Mouse (Mus musculus): ENCODE measurements around the gene Ppfia3. TPM values are rescaled to one million over a fixed set of nuclear protein-coding genes. Genes with fewer than 3 reads are reported as not detected.

Gene Ppfia3
- polyA plus RNA-seq, 1 experiment: 7.2 TPM

GRCm38 (mm10) chr7:45328841-45329475 is 37.9 kb downstream of the Ppfia3 start:
- Histone ChIP-seq H3K4me1 (ENCODE audit: control insufficient read depth, insufficient read depth, low read length) (peaks cover 4% of the 10 kb centered on the region), H3K4me3 (ENCODE audit: low read depth, low read length) (no peak overlapping the region), H3K9me3 (replicated peaks; ENCODE audit: control insufficient read depth, insufficient read depth, low read length, poor library complexity, severe bottlenecking) (peaks cover 4% of the 10 kb centered on the region), H3K27me3 (ENCODE audit: control insufficient read depth, insufficient read depth, low read length, poor library complexity, severe bottlenecking) (no peaks in the 10 kb centered on the region), H3K9ac (ENCODE audit: low read depth, poor library complexity, severe bottlenecking) (no peak overlapping the region), H3K36me3 (ENCODE audit: control insufficient read depth, insufficient read depth, low read length, poor library complexity, severe bottlenecking) (no peaks in the 10 kb centered on the region), H3K27ac (ENCODE audit: insufficient read depth, low read length) (no peak overlapping the region)
- TF ChIP-seq POLR2A (IDR thresholded peaks at IDR 0.05; ENCODE audit: insufficient read depth, low read length) (no peak), CTCF (IDR thresholded peaks at IDR 0.05; ENCODE audit: low read depth, low read length) (no peak), EP300 (IDR thresholded peaks at IDR 0.05; ENCODE audit: insufficient read depth, low read depth, low read length) (no peak)

DNA sequence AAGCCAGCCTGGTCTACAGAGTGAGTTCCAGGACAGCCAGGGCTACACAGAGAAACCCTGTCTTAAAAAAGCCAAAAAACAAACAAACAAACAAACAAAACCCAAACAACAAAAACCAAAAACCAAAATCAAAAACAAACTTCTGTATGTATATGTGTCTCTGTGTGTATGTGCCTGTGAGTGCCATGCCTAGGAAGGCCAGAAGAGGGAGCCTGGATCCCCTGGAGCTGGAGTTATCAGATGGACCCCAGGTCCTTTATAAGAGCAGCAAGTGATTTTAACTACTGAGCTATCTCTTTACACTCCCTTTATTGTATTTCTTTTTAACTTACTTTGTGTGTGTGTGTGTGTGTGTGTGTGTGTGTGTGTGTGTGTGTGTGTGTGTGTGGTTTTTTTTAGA is 41.0 kb downstream of the Ppfia3 start:
- H3K9ac ChIP-seq (ENCODE audit: low read depth, poor library complexity, severe bottlenecking): no peak overlapping the region
- TF ChIP-seq CTCF (IDR thresholded peaks at IDR 0.05; ENCODE audit: low read depth, low read length): peak; percentile 32
- no peak for TF ChIP-seq EP300 (IDR thresholded peaks at IDR 0.05; ENCODE audit: insufficient read depth, low read depth, low read length)
- TF ChIP-seq POLR2A (IDR thresholded peaks at IDR 0.05; ENCODE audit: insufficient read depth, low read length): no peak
- no peak overlapping the region for H3K4me3 ChIP-seq (ENCODE audit: low read depth, low read length)
- H3K4me1 ChIP-seq (ENCODE audit: control insufficient read depth, insufficient read depth, low read length): peaks cover 4% of the 10 kb centered on the region
- peaks cover 4% of the 10 kb centered on the region for H3K9me3 ChIP-seq (replicated peaks; ENCODE audit: control insufficient read depth, insufficient read depth, low read length, poor library complexity, severe bottlenecking)
- H3K36me3 ChIP-seq (ENCODE audit: control insufficient read depth, insufficient read depth, low read length, poor library complexity, severe bottlenecking): no peaks in the 10 kb centered on the region
- H3K27ac ChIP-seq (ENCODE audit: insufficient read depth, low read length): no peak overlapping the region
- H3K27me3 ChIP-seq (ENCODE audit: control insufficient read depth, insufficient read depth, low read length, poor library complexity, severe bottlenecking): no peaks in the 10 kb centered on the region

DNA sequence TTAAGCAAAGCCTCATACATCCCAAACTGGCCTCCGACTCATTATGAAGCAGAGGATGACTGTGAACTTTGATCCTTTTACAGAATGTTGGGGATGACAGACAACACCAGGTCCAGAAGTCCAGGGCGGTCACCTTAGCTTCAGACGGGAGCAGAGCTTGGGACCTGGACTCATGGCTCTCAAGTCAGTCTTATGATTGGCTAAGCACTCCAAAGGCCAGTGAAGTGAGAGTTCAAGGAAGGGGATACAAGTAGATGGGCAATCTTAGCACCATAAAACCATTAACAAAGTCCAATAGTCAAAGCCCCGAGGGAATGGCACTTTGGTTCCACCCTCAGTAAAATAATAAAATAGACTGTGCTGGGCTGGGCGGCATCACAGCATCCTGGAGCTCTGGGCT is 43.8 kb downstream of the Ppfia3 start:
- H3K27me3 ChIP-seq (ENCODE audit: control insufficient read depth, insufficient read depth, low read length, poor library complexity, severe bottlenecking): no peaks in the 10 kb centered on the region
- TF ChIP-seq EP300 (IDR thresholded peaks at IDR 0.05; ENCODE audit: insufficient read depth, low read depth, low read length) (no peak), CTCF (IDR thresholded peaks at IDR 0.05; ENCODE audit: low read depth, low read length) (no peak), POLR2A (IDR thresholded peaks at IDR 0.05; ENCODE audit: insufficient read depth, low read length) (no peak)
- H3K4me3 ChIP-seq (ENCODE audit: low read depth, low read length): no peak overlapping the region
- H3K4me1 ChIP-seq (ENCODE audit: control insufficient read depth, insufficient read depth, low read length): peaks cover 4% of the 10 kb centered on the region
- H3K9ac ChIP-seq (ENCODE audit: low read depth, poor library complexity, severe bottlenecking): no peak overlapping the region
- H3K27ac ChIP-seq (ENCODE audit: insufficient read depth, low read length): no peak overlapping the region
- no peaks in the 10 kb centered on the region for H3K36me3 ChIP-seq (ENCODE audit: control insufficient read depth, insufficient read depth, low read length, poor library complexity, severe bottlenecking)
- H3K9me3 ChIP-seq (replicated peaks; ENCODE audit: control insufficient read depth, insufficient read depth, low read length, poor library complexity, severe bottlenecking): peaks cover 4% of the 10 kb centered on the region

- H3K27me3 ChIP-seq (ENCODE audit: control insufficient read depth, insufficient read depth, low read length, poor library complexity, severe bottlenecking): no peaks in the 10 kb centered on the region
- no peaks in the 10 kb centered on the region for H3K36me3 ChIP-seq (ENCODE audit: control insufficient read depth, insufficient read depth, low read length, poor library complexity, severe bottlenecking)
- peaks cover 4% of the 10 kb centered on the region for H3K9me3 ChIP-seq (replicated peaks; ENCODE audit: control insufficient read depth, insufficient read depth, low read length, poor library complexity, severe bottlenecking)
- H3K4me3 ChIP-seq (ENCODE audit: low read depth, low read length): no peak overlapping the region
- TF ChIP-seq EP300 (IDR thresholded peaks at IDR 0.05; ENCODE audit: insufficient read depth, low read depth, low read length): no peak
- no peak for TF ChIP-seq CTCF (IDR thresholded peaks at IDR 0.05; ENCODE audit: low read depth, low read length)
- no peak for TF ChIP-seq POLR2A (IDR thresholded peaks at IDR 0.05; ENCODE audit: insufficient read depth, low read length)
- H3K9ac ChIP-seq (ENCODE audit: low read depth, poor library complexity, severe bottlenecking): no peak overlapping the region
- no peak overlapping the region for H3K27ac ChIP-seq (ENCODE audit: insufficient read depth, low read length)
- peaks cover 4% of the 10 kb centered on the region for H3K4me1 ChIP-seq (ENCODE audit: control insufficient read depth, insufficient read depth, low read length)
These were observed 44.6 kb downstream of the Ppfia3 start for GRCm38 (mm10) chr7:45322245-45322644.

DNA sequence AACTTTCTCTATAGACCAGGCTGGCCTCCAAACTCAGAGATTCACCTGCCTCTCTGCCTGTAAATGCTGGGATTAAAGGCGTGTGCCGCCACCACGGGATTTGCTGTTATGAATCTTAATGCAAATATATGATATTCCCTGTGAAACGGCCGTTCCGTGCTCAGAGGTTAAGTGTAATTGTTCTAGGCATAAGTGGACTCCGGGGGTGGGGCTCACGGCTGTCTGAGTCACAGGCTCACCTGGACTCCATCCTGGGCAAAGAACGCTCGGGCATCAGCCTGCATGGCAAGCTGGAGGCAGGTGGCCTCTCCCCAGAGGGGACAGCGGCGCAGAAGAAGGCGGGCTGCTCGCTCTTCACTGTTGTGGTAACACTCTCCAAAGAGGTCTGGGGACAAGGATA is 50.3 kb downstream of the Ppfia3 start:
- Histone ChIP-seq H3K9ac (ENCODE audit: low read depth, poor library complexity, severe bottlenecking) (no peak overlapping the region), H3K36me3 (ENCODE audit: control insufficient read depth, insufficient read depth, low read length, poor library complexity, severe bottlenecking) (0 out of 2 replicates have a peak, but pooled peaks cover 2% of the 10 kb centered on the region), H3K27me3 (ENCODE audit: control insufficient read depth, insufficient read depth, low read length, poor library complexity, severe bottlenecking) (no peaks in the 10 kb centered on the region), H3K4me1 (ENCODE audit: control insufficient read depth, insufficient read depth, low read length) (peaks cover 1% of the 10 kb centered on the region), H3K27ac (ENCODE audit: insufficient read depth, low read length) (no peak overlapping the region), H3K9me3 (replicated peaks; ENCODE audit: control insufficient read depth, insufficient read depth, low read length, poor library complexity, severe bottlenecking) (no peaks in the 10 kb centered on the region), H3K4me3 (ENCODE audit: low read depth, low read length) (no peak overlapping the region; the same call in 1 of the 2 replicates)
- TF ChIP-seq EP300 (IDR thresholded peaks at IDR 0.05; ENCODE audit: insufficient read depth, low read depth, low read length): no peak
- TF ChIP-seq CTCF (IDR thresholded peaks at IDR 0.05; ENCODE audit: low read depth, low read length): no peak
- TF ChIP-seq POLR2A (IDR thresholded peaks at IDR 0.05; ENCODE audit: insufficient read depth, low read length): no peak

- Histone ChIP-seq H3K4me3 (ENCODE audit: low read depth, low read length) (no peak overlapping the region), H3K36me3 (ENCODE audit: control insufficient read depth, insufficient read depth, low read length, poor library complexity, severe bottlenecking) (0 out of 2 replicates have a peak, but pooled peaks cover 2% of the 10 kb centered on the region), H3K27ac (ENCODE audit: insufficient read depth, low read length) (no peak overlapping the region), H3K27me3 (ENCODE audit: control insufficient read depth, insufficient read depth, low read length, poor library complexity, severe bottlenecking) (no peaks in the 10 kb centered on the region), H3K9me3 (replicated peaks; ENCODE audit: control insufficient read depth, insufficient read depth, low read length, poor library complexity, severe bottlenecking) (no peaks in the 10 kb centered on the region), H3K9ac (ENCODE audit: low read depth, poor library complexity, severe bottlenecking) (no peak overlapping the region), H3K4me1 (ENCODE audit: control insufficient read depth, insufficient read depth, low read length) (peaks cover 1% of the 10 kb centered on the region)
- TF ChIP-seq POLR2A (IDR thresholded peaks at IDR 0.05; ENCODE audit: insufficient read depth, low read length): no peak
- TF ChIP-seq CTCF (IDR thresholded peaks at IDR 0.05; ENCODE audit: low read depth, low read length): no peak
- no peak for TF ChIP-seq EP300 (IDR thresholded peaks at IDR 0.05; ENCODE audit: insufficient read depth, low read depth, low read length)
These were observed 51.6 kb downstream of the Ppfia3 start for GRCm38 (mm10) chr7:45315182-45315701.
